Mouse (Mus musculus) liver, embryonic 12.5 days (tissue): Measurements from ENCODE around the gene Myrf. TPM values are rescaled to one million over a fixed set of nuclear protein-coding genes. Genes with fewer than 3 reads are reported as not detected.

Experiments used
- ATAC-seq: fragments of 200-750 bp; cut with Nextera tagmentation; 2 replicates; pipeline ENCODE4 v1.8.0; 2017; ENCODE audit warnings: moderate number of reproducible peaks, mild to moderate bottlenecking, moderate library complexity
- H3K27ac ChIP-seq: fragments of 300-500 bp; sonication (generic); 2 replicates; pipeline ENCODE4 v1.5.1; 2016; ENCODE audit warnings: mild to moderate bottlenecking
- H3K27me3 ChIP-seq: fragments of 300-500 bp; sonication (generic); replicated peaks from 2 replicates; pipeline ENCODE4 v1.6.1; 2016; ENCODE audit warnings: mild to moderate bottlenecking, moderate library complexity
- H3K36me3 ChIP-seq: fragments of 300-500 bp; sonication (generic); 2 replicates; pipeline ENCODE4 v1.6.1; 2016; ENCODE audit warnings: mild to moderate bottlenecking, moderate library complexity
- H3K4me1 ChIP-seq: fragments of 300-500 bp; sonication (generic); 2 replicates; pipeline ENCODE4 v1.6.1; 2016
- H3K4me2 ChIP-seq: fragments of 300-500 bp; sonication (generic); 2 replicates; pipeline ENCODE4 v1.6.1; 2016; ENCODE audit warnings: mild to moderate bottlenecking, moderate library complexity
- H3K4me3 ChIP-seq: fragments of 300-500 bp; sonication (generic); 2 replicates; pipeline ENCODE4 v1.5.1; 2016; ENCODE audit warnings: mild to moderate bottlenecking, moderate library complexity
- H3K9ac ChIP-seq: fragments of 300-500 bp; sonication (generic); 2 replicates; pipeline ENCODE4 v1.6.1; 2016; ENCODE audit warnings: mild to moderate bottlenecking, moderate library complexity
- H3K9me3 ChIP-seq: fragments of 300-500 bp; sonication (generic); replicated peaks from 2 replicates; pipeline ENCODE4 v1.6.1; 2016; ENCODE audit warnings: mild to moderate bottlenecking, moderate library complexity
- WGBS: fragments of 180-500 bp; shearing (Covaris S2); methylation state at CpG from one replicate; pipeline ENCODE4 v1.1.7; 2016; ENCODE audit not compliant: insufficient replicate concordance; 5-methylcytosine and 5-hydroxymethylcytosine counted together
- polyA plus RNA-seq: library from polyadenylated mRNA; unstranded; fragments of >200 nt; fragmentation: Nextera tagmentation; extraction: Ambion mirVana; gene quantifications from 2 replicates; pipeline ENCODE4 v1.2.1, GENCODE M21; 2016

The Myrf gene
- polyA plus RNA-seq, 1 experiment from 2014 or later: 6.6 TPM

DNA sequence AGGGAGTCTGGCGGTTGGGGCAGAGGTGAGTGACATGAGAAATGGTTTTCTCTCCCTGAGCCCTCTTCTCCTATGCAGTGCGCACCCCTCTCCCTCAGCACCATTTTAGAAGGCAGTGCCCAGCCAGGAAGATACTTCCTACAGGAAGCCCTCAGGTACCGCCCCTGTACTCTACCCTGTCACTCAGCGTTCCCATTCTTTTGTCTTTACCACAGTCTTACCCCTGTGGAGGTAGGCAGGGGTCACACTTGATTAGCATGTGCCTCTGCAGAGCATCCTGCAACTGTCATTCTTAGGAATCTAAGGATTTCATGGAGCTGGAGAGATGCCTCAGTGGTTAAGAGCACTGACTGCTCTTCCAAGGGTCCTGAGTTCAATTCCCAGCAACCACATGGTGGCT lies 17.0 kb downstream of the Myrf start:
- no peak overlapping the region for H3K9ac ChIP-seq
- 46% methylated on average over 4 of the region's 4 CpGs for WGBS
- peaks cover 21% of the 10 kb centered on the region for H3K36me3 ChIP-seq
- no peak overlapping the region for H3K4me3 ChIP-seq
- H3K27ac ChIP-seq: no peak overlapping the region
- no peaks in the 10 kb centered on the region for H3K9me3 ChIP-seq
- H3K4me2 ChIP-seq: no peak overlapping the region
- no peak for ATAC-seq
- H3K27me3 ChIP-seq: peaks cover 11% of the 10 kb centered on the region
- H3K4me1 ChIP-seq: peaks cover 34% of the 10 kb centered on the region

DNA sequence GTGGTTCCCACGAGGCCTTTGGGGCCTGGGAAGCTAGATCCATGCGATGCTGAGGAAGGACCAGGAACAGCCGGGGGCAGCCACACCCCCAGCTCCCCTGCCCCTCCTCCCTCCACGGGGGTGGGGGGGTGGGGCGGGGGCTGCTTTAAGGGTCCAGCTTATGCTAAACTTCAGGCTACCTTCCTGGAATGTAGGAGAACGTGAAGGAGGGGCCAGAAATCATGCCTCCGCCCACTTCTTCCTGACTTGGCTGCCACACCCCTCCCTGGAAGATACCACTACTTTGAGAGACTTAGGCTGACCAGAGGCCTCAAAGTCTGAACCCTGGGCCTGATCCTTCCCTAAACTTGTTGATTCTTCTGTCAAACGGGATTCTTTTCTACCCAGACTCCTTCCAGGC lies 17.9 kb downstream of the Myrf start:
- no peak overlapping the region for H3K4me2 ChIP-seq
- H3K4me1 ChIP-seq: peaks cover 32% of the 10 kb centered on the region
- WGBS: 23% methylated on average over 8 of the region's 8 CpGs
- peaks cover 9% of the 10 kb centered on the region; the same call in 1 of the 2 replicates for H3K27me3 ChIP-seq
- H3K4me3 ChIP-seq: no peak overlapping the region
- H3K36me3 ChIP-seq: peaks cover 26% of the 10 kb centered on the region
- no peak overlapping the region for H3K27ac ChIP-seq
- no peak overlapping the region; the same call in 1 of the 2 replicates for H3K9ac ChIP-seq
- no peaks in the 10 kb centered on the region for H3K9me3 ChIP-seq
- no peak for ATAC-seq

GRCm38 (mm10) chr19:10221585-10221984 lies 19.0 kb downstream of the Myrf start:
- WGBS: 33% methylated on average over 4 of the region's 4 CpGs
- Histone ChIP-seq H3K27me3 (peaks cover 9% of the 10 kb centered on the region; the same call in 1 of the 2 replicates), H3K4me1 (peaks cover 32% of the 10 kb centered on the region), H3K9ac (no peak overlapping the region), H3K4me2 (no peak overlapping the region), H3K27ac (no peak overlapping the region), H3K9me3 (no peaks in the 10 kb centered on the region), H3K4me3 (no peak overlapping the region), H3K36me3 (peaks cover 26% of the 10 kb centered on the region)
- ATAC-seq: no peak

GRCm38 (mm10) chr19:10219593-10219992 lies 21.0 kb downstream of the Myrf start:
- WGBS: 62% methylated on average over 6 of the region's 6 CpGs
- Histone ChIP-seq H3K4me3 (no peak overlapping the region), H3K4me1 (peaks cover 16% of the 10 kb centered on the region), H3K27ac (no peak overlapping the region), H3K27me3 (peaks cover 4% of the 10 kb centered on the region; the same call in 1 of the 2 replicates), H3K4me2 (no peak overlapping the region), H3K9me3 (no peaks in the 10 kb centered on the region), H3K36me3 (peaks cover 35% of the 10 kb centered on the region), H3K9ac (no peak overlapping the region)
- no peak for ATAC-seq

DNA sequence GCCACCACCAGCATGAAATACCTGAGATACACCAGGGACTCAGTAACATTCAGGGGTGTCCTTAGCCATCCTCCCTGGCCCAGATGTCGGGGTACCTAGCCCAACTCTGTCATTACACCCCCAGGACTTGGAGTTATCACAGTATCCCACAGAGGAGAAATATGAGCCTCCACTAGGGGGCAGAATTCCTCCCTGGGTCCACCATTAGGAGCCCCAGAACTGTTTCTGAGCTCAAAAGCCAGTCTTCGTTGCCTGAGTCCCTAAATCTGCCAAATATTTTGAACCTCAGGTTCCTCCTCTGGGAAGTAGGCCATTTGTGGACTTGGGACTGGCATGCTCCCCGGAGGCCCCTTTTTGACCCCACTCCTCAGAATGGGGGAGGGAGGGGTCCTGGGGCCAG lies 21.4 kb downstream of the Myrf start:
- no peak overlapping the region for H3K9ac ChIP-seq
- H3K27me3 ChIP-seq: no peaks in the 10 kb centered on the region; the same call in 1 of the 2 replicates
- H3K27ac ChIP-seq: no peak overlapping the region
- 27% methylated on average over 3 of the region's 3 CpGs for WGBS
- no peak for ATAC-seq
- H3K9me3 ChIP-seq: no peaks in the 10 kb centered on the region
- no peak overlapping the region for H3K4me3 ChIP-seq
- peaks cover 14% of the 10 kb centered on the region for H3K4me1 ChIP-seq
- no peak overlapping the region for H3K4me2 ChIP-seq
- peaks cover 37% of the 10 kb centered on the region for H3K36me3 ChIP-seq

GRCm38 (mm10) chr19:10216101-10216500 lies 24.4 kb downstream of the Myrf start:
- no peak overlapping the region for H3K4me3 ChIP-seq
- ATAC-seq: no peak
- H3K36me3 ChIP-seq: peaks cover 55% of the 10 kb centered on the region
- H3K4me2 ChIP-seq: no peak overlapping the region
- WGBS: 57% methylated on average over 8 of the region's 8 CpGs
- peaks cover 10% of the 10 kb centered on the region for H3K4me1 ChIP-seq
- no peaks in the 10 kb centered on the region; the same call in 1 of the 2 replicates for H3K27me3 ChIP-seq
- no peak overlapping the region for H3K9ac ChIP-seq
- H3K9me3 ChIP-seq: no peaks in the 10 kb centered on the region
- no peak overlapping the region for H3K27ac ChIP-seq

GRCm38 (mm10) chr19:10213796-10214471 lies 26.6 kb downstream of the Myrf start:
- peaks cover 22% of the 10 kb centered on the region for H3K4me1 ChIP-seq
- no peak overlapping the region for H3K4me2 ChIP-seq
- H3K4me3 ChIP-seq: no peak overlapping the region
- no peak for ATAC-seq
- peaks cover 69% of the 10 kb centered on the region for H3K36me3 ChIP-seq
- H3K27ac ChIP-seq: no peak overlapping the region
- H3K9ac ChIP-seq: no peak overlapping the region
- H3K9me3 ChIP-seq: no peaks in the 10 kb centered on the region
- 72% methylated on average over 10 of the region's 10 CpGs for WGBS
- H3K27me3 ChIP-seq: no peaks in the 10 kb centered on the region

DNA sequence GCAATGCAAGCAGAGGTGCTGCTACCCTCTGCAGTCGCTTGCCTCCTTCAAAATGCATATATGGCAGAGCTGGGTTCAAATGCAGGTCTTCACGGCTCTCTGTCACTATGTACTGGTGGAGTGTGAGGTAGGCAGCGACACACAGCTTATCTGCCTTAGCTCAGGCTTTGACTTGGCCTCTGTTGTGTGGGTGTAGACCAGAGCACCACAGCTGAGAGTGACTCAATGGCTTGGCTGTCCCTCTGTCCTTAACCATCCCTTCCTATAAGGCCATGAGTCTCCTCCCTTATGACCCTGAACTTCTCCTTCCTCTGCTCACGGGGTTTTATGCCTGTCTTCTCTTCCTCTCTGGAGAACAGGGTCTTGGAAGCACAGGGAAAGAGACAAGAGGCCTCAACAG lies 29.7 kb downstream of the Myrf start:
- H3K27ac ChIP-seq: no peak overlapping the region
- H3K4me2 ChIP-seq: no peak overlapping the region
- no peak overlapping the region for H3K9ac ChIP-seq
- 55% methylated on average over 4 of the region's 4 CpGs for WGBS
- H3K36me3 ChIP-seq: peaks cover 85% of the 10 kb centered on the region
- ATAC-seq: no peak
- H3K4me3 ChIP-seq: no peak overlapping the region
- H3K4me1 ChIP-seq: peaks cover 22% of the 10 kb centered on the region
- no peaks in the 10 kb centered on the region for H3K9me3 ChIP-seq
- no peaks in the 10 kb centered on the region for H3K27me3 ChIP-seq

DNA sequence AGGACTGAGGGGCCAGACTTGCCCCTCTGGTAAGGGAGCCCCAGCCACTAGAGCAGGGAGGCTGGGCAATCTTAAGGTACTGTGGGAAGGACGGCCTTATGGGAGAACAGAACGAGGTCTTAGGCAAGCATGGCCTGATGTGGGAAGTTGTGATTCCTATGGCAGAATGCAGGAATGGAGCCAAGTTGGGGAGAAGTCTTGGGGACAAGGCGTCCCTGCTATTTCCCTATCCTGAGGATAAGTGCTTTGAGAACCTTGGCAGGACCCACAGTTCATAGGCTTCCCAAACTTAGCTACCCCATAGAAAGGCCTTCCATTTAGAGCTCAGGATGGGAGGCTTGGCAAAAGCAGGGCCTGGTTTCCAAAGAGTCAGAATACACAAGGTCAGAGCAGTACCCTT lies 31.7 kb downstream of the Myrf start:
- Histone ChIP-seq H3K4me2 (no peak overlapping the region), H3K36me3 (peaks cover 77% of the 10 kb centered on the region), H3K27me3 (no peaks in the 10 kb centered on the region), H3K9ac (no peak overlapping the region), H3K4me3 (no peak overlapping the region), H3K9me3 (no peaks in the 10 kb centered on the region), H3K4me1 (peaks cover 34% of the 10 kb centered on the region), H3K27ac (no peak overlapping the region; the same call in 1 of the 2 replicates)
- no peak for ATAC-seq
- WGBS: 72% methylated on average over 3 of the region's 3 CpGs

DNA sequence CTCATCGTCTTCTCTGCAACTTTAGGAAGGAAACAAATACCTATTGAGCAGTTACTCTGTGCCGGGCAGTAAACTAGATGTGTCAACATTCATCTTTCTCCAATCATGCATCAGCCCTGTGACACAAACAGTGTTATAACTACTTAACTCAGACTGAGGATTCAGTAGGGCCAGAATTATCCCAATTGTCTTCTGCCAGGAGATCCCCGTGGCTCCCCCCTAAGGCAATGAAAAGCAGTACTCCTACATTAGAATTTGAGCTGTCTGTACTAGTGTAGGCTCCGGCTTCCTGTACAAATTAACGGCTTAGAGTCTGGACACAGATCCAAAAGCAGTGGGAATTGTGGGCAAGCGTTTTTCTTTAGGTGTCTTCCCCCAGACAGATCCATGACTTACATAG lies 35.5 kb downstream of the Myrf start:
- no peak overlapping the region for H3K27ac ChIP-seq
- peaks cover 67% of the 10 kb centered on the region for H3K36me3 ChIP-seq
- ATAC-seq: no peak
- H3K9me3 ChIP-seq: no peaks in the 10 kb centered on the region
- peak overlapping the region; percentile 97 for H3K9ac ChIP-seq
- 70% methylated on average over 6 of the region's 6 CpGs for WGBS
- no peaks in the 10 kb centered on the region for H3K27me3 ChIP-seq
- peak overlapping the region; percentile 80 for H3K4me2 ChIP-seq
- peaks cover 39% of the 10 kb centered on the region for H3K4me1 ChIP-seq
- H3K4me3 ChIP-seq: peak overlapping the region; percentile 97

GRCm38 (mm10) chr19:10204616-10205001 lies 35.9 kb downstream of the Myrf start:
- Histone ChIP-seq H3K36me3 (peaks cover 67% of the 10 kb centered on the region), H3K27ac (peak overlapping the region; percentile 97), H3K4me2 (peak overlapping the region; percentile 80), H3K4me1 (peaks cover 42% of the 10 kb centered on the region), H3K9me3 (no peaks in the 10 kb centered on the region), H3K9ac (peak overlapping the region; percentile 97), H3K27me3 (no peaks in the 10 kb centered on the region), H3K4me3 (peak overlapping the region; percentile 97)
- ATAC-seq: no peak
- WGBS: under 1% methylated on average over 5 of the region's 5 CpGs

- Histone ChIP-seq H3K9me3 (no peaks in the 10 kb centered on the region), H3K27ac (peak within 1 kb of the TSS; percentile 97), H3K9ac (peak within 1 kb of the TSS; percentile 97), H3K4me1 (peaks cover 48% of the 10 kb centered on the region), H3K4me3 (peak within 1 kb of the TSS; percentile 97), H3K27me3 (no peaks in the 10 kb centered on the region), H3K36me3 (peaks cover 67% of the 10 kb centered on the region), H3K4me2 (peak within 1 kb of the TSS; percentile 80)
- ATAC-seq: peak; percentile 83
- under 1% methylated on average over 40 of the region's 40 CpGs for WGBS
Observed at GRCm38 (mm10) chr19:10203848-10204615, 36.5 kb downstream of the Myrf start, which contains the start of the genes Tmem258 and Fen1. Tmem258 (plus strand) TSS chr19:10204014. Fen1 (minus strand) TSS chr19:10204169.
